Mouse (Mus musculus): ENCODE results near the gene Zfp341.

DNA sequence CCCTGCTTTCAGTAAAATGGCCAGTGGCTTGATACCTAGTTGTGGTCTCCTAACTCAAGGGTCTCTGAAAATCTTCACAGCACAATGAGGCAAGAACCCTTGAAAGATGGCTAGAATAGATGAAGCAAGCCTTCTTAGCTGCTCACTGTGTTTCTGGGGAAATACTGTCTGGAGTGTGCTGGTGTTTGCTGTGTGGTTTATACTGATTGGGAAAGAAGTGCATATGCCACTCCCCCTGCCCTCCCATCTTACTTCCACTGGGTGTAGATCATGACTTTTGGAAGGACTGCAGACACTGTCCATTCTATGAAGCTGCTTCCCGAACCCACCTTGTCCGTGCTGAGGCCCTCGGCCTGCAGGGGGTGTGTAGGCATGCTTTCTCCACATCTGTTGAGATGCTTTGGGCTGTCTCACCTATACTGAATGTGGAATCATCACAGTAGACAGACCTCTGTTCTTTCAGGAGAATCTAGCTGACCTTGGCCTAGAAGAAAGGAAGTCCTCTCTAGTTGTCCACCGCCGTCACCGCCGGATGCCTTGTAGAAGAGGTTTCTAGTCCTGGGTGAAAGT, 71.9 kb downstream of the Zfp341 start:
- no peak for TF ChIP-seq CTCF (IDR thresholded peaks at IDR 0.05; ENCODE audit: extremely low read depth, insufficient read depth, insufficient read length, insufficient replicate concordance)
- no peak for TF ChIP-seq POLR2A (IDR thresholded peaks at IDR 0.05; ENCODE audit: low read depth, low read length)
